Mouse (Mus musculus) heart, postnatal 14 days (tissue): ENCODE results near the gene Sox2. TPM values are rescaled to one million over a fixed set of nuclear protein-coding genes. Genes with fewer than 3 reads are reported as not detected.

Experiments
- DNase-seq, 2 experiments: peaks; one replicate each; pipeline ENCODE4 v3.0.0; 2021 to 2022
- intact Hi-C: fragments of 180-260 bp; cut with DNase I; formaldehyde crosslinking; loops from one replicate; pipeline ENCODE4 v1.15.1; 2025
- total RNA-seq, 2 experiments: library from RNA; stranded (reverse); gene quantifications; 2 replicates each; pipeline ENCODE4 v1.2.3; 2021

Gene Sox2
- total RNA-seq, 2 experiments from 2014 or later: 0.22 TPM; not detected in 1

DNA sequence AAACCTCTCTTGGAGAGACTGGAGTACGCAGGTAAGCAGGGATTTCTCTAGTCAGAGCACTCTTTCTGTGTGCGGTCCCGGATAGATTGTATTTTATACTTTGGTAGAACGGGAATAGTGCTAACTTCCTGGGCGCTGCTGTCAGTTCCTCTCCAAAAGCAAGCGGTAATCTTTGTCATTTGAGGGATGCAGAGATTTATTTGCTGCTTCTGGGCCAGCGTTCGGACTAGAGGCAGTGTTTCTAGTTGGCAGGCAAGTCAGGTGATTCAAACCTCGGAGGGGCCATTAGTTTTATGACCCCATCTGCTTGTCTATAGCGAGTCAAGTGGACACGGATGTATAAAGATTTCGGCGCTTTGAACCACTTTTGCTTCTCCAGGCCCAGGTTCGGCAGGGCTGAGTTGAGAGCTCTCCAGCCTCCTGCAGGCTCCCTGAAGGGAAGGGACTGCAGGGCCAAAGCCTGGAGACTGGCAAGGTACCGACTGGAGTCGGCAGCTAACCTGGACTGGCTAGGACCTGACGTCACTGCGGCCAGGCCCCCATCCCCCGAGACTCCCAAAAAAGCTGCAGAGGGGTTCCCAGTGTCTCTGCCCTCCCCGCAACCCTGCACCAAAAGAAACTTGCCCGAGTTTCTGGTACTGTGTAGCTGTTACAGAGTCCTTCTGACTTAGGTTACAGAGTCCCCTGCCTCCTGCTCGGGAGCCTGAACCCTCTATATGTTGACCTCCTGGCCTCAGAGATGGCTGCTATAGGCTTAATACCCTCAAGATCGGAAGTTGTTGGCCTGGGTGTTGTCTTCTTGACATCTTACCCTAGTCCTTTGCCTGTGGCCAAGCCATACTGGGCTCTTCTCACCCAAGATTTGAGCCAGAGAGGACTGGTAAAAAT is 6.9 kb downstream of the Sox2 start:
- no peak for DNase-seq
- intact Hi-C loops: no loop called here

DNA sequence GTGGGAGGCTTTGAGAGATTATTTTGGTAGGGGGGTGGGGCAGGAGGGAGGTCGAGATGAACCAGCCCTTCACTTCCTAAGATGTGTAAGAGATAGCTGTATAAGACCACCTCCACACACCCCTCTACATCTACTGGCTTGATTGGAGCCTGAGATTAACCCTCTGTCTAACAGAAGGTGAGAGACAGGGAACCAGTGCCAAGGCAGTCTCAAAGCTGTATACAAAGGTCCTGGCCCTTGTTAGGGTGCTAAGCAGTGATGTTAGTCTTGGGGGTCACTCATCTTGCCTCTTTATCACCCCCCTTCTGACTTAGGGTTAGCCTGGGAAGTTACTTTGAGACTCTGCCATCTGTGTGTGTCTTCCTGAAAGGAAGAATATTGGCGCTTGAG is 7.5 kb downstream of the Sox2 start:
- intact Hi-C loops: no loop called here
- no peak for DNase-seq

DNA sequence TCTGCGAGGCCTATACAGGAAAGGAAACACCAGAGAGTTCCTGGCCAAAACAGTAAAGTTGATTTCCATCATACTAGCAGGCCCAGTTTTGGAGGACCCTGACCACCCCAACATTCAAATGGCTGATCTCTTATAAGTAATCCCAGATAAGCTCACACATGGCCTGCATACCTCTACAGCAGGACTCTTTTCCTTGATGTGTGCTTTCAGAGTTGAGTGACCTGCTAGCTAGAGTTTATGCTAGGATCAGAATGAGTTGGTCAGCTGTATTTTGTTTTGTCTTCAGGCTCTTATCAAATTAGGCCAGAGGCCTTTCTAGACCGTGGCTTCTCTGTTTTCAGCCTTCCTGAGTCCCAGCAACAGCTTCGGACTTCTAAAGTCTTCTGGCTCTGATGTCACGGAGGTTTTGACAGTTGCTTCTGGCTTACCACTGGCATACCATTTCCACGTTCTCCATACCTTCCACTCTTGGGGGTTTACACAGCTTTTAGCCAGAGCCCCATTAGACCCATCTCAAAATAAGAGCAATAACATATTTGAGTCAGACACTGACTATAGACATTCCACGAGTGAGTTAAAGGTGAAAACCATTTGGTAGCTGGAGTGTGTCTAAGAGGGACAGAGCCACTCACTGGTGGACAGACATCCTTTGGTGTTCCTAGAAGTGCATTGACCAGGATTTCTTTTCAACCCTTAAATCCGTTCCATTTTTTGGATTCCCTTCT is 8.2 kb downstream of the Sox2 start:
- intact Hi-C loops: no loop called here
- no peak for DNase-seq

DNA sequence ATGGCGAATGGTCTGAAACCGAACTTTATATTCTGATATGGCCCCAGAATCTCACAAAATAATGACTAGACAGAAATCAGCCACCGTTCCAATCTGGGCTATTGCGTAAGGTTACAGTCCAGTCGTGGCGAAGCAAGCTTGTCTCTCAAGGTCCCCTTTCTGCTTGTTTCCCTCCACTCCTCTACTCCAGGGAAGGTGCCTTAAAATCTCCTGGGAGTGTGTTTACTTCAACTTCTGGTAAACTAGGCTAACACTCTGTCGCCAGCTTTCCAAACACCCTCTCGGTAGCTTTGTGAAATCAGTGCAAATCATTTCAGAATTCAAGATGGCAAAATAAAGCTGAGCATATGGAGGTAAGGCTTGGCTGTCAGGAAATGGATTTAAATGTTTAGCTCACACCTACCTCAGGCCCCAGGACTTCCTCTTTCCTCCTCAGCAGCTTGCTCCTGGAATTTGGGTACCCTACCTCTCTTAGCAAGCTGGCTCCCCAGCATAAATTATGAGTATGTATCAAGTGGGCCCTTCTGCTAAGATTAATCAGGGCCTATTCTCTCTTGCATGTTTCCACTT is 8.8 kb downstream of the Sox2 start:
- intact Hi-C loops: no loop called here
- no peak for DNase-seq

DNA sequence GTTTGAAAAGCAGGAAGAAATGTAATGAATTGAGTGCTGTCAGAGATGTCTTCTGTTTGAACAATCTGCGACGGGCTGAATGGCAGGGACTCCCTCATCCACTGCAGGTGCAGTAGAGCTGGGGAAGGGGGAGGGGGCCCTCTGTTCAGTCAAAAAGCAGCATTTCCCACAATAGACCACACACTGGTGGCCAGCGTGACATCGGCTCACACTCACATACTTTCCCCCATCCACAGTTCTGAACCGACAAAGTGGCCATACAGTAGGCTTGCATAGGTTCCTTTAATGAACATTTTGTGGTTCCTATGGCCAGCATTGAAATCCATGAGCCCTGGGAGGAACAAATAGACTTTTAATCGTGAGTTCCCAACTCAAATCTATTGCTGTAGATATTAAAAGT is 9.7 kb downstream of the Sox2 start:
- no peak for DNase-seq
- intact Hi-C loops: no loop called here

DNA sequence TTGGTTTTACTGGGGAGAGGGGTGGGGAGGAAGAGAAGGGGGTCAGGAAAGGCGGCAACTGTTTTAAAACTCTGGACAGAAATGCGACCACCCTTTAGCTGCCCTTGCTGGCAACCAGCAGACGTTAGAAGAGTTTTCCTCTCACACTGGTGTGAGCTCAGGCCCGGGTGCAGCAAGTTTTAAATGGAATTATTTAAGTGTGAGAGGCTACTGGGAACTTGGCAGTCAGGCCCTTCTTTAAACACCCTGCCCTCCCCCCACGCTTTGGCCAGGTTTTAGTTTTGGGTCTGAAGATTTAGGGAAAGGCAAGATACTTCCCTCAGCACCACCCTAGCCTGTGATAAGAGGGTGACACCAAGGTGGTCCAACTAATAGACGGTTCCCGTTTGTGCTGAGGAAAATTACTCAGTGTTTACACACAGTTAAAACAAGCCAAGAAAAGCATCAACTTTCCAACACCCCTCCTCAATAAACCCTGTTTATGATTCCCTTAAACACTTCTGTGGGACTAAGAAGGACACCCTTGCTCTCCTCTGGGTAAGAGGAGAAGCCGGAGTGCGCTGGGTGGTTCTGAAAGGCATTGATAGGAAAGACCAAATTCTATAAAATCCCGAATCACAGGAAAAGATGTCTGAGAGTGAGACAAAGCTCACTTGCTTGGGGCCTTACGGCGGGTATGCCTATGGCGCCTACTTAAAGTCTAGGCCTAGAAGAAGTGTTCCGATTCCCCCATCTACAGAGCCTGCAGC is 10.5 kb downstream of the Sox2 start:
- intact Hi-C loops: no loop called here

DNA sequence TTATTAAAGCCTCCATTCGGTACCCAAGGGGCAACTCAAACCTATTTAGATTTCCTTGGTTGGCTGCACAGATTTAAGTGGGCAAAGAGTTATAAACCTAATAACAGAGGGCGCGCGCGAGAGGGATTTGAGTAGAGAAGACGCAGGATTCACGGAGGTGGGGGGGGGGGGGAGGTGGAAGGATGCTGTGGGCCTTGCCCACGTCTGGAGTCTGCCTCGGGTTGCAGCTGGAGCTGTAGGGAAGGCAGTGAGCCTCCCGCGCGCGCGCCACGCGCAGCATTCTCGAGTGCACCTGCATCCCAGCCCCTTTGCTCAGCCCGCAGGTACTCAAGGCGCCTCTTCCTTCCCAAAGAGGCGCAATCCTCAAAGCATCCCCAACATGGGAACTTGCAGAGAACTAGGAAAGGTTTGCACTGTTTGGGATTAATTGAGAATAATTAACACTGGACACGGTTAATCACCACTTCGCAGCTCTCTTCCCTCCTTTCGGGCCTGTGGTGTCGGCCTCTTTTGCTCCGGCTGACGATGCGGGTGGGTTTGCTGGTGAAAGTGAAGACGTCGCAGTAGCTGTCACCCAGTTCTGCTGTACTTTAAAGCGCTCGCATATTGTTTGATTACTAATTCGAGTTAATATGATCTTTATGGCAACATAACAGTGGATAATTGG is 11.3 kb downstream of the Sox2 start:
- DNase-seq: no peak
- intact Hi-C loops: loop anchor here (2.0 kb wide), 1 partner anchor 67 kb away; no protein-coding TSS in a partner anchor

More for the DNA sequence above, 10.5 kb downstream of the Sox2 start:
- no peak for DNase-seq

DNA sequence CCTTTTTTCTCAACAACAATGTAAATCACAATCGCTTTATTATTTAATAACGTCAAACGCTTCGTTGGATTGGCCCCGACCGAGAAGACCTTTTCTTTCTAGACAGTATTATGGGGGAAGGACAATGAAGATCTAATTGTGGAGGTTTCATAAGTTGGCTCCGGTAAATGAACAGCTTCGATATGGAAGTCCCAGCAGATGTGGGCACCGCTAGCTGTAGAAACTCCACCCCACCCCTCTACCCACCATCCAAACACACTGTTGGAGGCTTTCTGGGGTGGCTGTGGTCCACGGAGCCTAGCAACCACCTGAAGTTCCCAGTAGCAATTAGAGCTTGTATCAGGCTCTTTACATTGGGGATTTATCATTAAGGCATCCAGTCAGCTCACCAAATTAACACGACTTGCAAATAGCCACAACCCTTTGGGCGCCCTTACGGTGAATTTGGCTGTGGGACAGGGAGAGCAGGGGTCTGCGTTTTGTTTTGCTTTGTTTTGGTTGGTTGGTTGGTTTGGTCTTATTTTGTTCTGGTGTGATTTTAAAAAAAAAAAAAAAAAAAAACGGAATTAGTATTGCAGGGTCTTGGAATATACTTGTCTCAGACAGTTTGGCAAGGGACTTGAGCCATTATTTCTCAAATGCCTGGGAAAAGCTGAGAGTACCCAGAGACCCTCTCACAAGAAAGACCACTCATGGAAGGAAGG is 12.0 kb downstream of the Sox2 start:
- intact Hi-C loops: loop anchor here (2.0 kb wide), 1 partner anchor 67 kb away; no protein-coding TSS in a partner anchor
- DNase-seq: no peak

DNA sequence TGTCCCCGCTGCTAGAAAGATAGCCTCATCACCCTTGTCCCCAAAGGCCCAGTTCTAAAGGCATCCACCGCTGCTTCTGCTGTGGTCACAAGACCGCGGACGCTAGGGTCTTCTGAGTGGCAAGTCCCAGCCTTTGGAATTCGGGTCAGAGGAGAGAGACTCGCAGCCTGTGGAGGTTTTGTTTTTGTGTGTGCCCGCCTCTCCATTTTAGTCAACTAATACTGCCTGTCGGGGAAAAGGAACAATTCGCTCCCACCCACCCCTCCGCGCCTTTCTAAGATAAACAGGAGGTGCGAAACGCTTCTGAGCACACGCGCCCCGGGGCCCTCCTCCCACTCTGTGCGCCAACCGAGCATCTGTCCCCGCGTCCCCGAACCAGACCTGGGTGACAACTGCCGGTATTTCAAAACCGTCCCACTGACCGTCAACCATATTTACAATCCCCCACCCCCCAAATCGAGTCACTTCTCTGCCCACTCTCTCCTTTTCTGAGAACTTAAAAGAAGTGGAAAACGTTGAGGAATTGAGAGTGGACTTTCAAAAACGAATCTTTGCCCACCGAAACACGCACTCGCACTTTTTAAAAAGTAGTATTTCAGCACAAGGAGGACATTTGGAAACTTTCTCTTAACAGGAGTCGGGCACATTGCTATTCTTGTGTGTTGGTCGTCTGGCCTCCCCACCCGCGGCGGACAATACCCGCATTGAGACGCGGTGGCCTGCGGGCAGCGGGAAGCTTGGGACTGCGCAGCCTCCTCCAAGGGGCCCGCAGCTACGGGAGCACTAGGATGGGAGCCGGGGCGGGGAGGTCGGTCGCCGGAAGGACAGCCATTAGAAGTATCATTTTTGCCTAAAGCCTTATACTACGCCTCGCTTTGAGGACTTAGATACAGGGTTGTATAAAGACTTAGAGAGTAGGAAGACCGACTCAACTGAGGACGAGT is 12.8 kb downstream of the Sox2 start:
- no peak for DNase-seq
- intact Hi-C loops: loop anchor here (2.0 kb wide), 1 partner anchor 66 kb away; no protein-coding TSS in a partner anchor

DNA sequence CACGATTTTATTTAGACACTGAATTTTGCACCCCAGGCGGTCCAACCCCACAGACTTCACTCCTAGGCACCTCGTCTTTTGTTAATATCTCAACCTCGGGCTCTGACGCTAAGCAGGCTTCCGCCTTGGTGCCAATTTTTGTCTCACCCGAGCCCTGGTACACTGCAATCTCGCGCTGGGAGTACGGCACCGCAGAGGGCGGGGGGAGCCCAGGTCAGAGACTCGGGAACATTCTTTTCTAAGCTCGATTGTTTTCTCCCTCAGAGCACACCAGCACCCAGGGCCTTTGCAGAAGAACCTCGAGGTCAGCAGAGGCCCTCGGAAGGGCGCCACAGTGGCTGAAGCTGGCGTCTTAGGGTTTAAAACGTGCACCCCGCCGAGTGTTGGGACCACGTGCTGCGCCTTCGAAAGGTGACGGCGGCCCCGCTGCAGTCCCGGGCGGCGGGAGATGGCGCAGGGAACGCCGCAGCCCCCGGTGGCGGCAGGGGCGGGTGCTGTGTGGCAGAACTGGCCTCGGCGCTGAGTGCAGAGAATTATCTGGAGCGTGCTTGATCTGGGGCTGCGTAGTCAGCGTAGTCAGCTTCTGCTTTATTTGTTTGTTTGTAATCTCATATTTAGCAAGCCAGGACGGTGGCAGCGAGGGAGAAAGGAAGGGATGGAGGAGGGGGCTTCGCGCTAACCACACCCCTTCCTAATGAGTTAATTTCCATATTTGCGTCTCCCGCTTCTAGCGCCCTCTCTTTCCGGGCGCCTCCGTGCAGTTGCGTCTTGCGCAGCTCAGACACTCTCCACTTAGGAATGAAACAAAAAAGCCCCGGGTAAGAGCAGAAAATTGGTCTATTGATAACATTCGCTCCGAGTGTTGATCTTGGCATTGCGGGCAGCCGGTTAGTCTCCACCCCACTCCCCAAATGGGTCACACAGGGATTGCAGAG is 13.8 kb downstream of the Sox2 start:
- intact Hi-C loops: loop anchor here (2.0 kb wide), 1 partner anchor 65 kb away; no protein-coding TSS in a partner anchor
- DNase-seq: no peak

DNA sequence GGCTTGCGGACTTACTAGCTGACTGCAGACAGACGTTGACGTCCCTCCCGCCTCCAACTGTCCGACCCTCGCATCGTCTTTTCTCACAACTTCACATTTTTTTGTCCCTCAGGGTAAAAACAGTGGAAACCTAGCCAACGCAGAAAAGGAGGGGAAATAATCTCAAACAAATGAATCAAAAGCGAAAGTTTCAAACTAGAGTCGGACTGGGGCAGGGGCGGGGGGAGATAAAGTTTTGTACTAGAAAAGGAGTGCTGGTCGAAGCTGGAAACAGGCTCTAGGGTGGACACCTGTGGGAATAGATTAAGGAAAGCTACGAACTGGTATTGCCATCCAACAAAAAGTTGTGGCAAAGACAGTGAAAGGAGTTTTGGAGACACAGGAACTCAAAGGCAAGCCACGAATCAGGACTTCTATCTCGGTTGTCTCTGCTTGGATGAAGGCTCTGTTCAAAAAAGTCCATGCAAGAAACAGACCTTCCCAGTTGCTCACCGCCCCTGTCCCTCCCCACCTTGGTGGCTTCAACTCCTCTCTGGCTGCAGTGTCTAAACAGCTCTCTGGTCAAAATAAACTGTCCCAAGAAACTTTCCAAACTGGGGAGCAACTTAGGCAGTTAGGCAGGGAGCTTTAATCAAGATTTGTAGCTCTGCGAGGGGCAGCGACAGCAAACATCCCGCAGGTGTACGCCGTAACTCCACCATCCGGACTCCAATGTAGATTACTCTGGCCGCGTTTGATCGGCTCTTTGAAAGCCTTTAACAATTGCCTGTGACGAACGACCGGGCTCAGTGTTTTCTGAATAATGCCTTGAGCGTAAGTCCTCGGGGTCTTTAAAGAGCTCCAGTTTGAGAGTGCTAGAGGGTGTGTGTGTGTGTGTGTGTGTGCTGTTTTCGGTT is 14.7 kb downstream of the Sox2 start:
- intact Hi-C loops: no loop called here
- DNase-seq: no peak

DNA sequence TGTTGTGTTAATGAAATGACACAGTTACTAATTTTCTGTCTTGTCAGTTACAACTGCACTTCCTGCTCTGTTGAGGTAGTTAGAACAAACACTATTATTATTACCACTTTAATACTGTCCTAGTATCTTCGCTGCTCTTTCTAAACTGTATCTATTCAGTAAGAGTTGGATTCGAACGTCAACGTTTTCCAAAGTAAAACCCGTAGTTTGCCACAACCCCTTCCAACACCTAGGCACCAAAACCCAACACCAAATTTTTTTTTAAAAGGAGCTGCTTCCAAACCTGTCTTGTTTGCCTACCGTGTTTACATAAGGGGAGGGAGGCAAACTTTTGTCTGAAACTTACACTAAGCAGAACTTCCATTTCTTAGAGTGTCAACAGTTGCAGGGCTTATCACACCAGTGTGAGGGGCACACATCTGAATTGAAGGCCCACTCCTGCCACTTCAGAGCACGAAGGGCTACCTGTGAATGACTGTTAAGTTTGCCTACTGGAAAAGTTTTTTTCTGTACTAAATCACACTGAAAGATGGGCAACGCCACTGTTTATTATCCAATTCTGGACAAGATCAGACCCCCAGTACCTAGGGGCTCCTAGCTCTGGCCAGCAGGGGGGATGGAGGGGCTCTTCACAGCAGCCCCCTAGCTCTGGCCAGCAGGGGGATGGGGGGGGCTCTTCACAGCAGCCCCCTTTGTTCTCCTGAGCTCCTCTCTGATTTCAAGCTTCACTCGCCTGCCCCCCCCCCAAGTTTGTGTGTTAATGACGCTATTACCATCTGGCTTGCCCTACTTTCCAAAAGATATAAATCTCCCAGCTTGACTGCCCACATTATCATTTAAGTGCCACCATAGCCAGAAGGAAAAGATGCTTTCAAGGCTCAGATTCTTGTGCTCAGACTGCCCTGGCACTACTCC is 15.8 kb downstream of the Sox2 start:
- no peak for DNase-seq
- intact Hi-C loops: no loop called here

DNA sequence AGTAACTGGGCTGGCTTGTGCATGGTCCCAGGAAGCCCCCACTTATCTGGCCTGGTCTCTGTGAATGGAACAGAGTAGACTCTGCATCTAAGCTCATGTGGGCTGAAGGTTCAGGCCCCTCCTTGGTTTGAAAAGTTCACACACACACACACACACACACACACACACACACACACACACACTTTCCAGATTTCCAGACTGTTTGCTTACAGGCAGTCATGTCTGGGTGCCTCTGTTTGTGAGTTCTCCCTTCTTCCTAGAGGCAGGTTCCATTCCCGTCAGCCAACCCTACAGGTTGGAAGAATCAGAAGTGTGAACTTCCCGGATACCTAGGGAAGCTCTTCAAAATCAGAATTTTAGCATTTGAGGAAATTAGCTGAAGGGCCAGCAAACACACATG is 17.0 kb downstream of the Sox2 start:
- no peak for DNase-seq
- intact Hi-C loops: no loop called here

DNA sequence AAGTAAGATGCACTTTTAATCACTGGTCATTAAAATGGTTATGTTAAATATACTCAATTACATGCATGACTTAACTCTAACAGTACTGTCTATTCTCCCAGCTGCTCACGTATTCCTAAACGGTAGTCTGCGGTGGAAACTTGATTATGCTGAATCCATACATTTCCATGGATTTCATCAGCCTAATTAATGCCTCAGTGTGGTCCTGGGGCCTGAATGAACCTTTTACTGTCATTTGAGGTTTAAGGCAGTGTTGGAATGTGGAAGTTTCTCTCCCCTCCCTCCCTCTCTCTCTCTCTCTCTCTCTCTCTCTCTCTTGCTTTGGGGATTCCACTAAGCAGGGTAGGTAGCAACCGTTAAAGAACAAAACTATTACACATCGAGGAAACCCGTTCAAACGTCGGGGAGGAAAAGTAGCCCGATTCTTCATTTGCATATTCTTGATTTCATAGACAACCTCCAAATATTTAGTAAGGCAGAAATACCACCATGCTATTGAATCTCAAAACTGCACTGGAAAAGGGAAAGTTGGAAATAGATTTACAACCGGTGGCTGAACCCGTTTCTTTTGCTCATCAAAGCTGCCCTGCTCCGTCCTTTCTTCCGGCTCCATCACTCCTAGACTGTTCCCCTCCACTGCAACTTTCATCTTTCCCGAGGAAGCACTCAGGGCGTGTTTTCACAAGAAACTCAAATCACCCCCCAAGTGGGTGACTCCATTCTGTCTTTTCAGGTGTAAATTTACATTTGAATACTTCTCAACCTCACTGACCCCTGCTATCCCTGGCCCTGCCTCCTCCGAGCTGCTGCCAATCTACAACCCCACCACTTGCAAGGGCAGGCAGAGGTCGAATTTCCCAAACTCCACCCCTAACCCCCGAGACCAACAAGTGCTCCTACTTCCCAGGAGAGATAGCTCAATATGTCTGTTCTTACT is 17.9 kb downstream of the Sox2 start:
- intact Hi-C loops: no loop called here
- no peak for DNase-seq
